Mouse (Mus musculus) urinary bladder, postnatal 25 days (tissue): Measurements from ENCODE around the gene Rps6kb2.

ENCODE experiments used
- DNase-seq: peaks from one replicate; pipeline ENCODE4 v3.0.0; 2022; ENCODE audit warnings: low spot score

Gene Rps6kb2

GRCm38 (mm10) chr19:4162646-4163542 is at the start of gene Rps6kb2:
Gene Rps6kb2, minus strand, starts transcription at chr19:4163354.
- peak; percentile 95 for DNase-seq

- DNase-seq = no peak
Observed at GRCm38 (mm10) chr19:4211891-4212588, 48.9 kb upstream of the Rps6kb2 start.

- no peak for DNase-seq
Observed at GRCm38 (mm10) chr19:4208563-4208962, 45.4 kb upstream of the Rps6kb2 start.

GRCm38 (mm10) chr19:4206971-4207370 is 43.8 kb upstream of the Rps6kb2 start:
- peak; percentile 64 for DNase-seq

- no peak for DNase-seq
Observed at GRCm38 (mm10) chr19:4204889-4205288, 41.7 kb upstream of the Rps6kb2 start.

GRCm38 (mm10) chr19:4203604-4204326 is 40.6 kb upstream of the Rps6kb2 start:
- DNase-seq = no peak

GRCm38 (mm10) chr19:4203148-4203547 is 40.0 kb upstream of the Rps6kb2 start:
- DNase-seq = no peak

- DNase-seq = no peak
Observed at GRCm38 (mm10) chr19:4202149-4202548, 39.0 kb upstream of the Rps6kb2 start.

- peak; percentile 92 for DNase-seq
Observed at GRCm38 (mm10) chr19:4201291-4201909, 38.2 kb upstream of the Rps6kb2 start, which contains the start of gene Rad9a. Gene Rad9a, minus strand, starts transcription at chr19:4201662.

- DNase-seq = no peak
Observed at GRCm38 (mm10) chr19:4197180-4197579, 34.0 kb upstream of the Rps6kb2 start.

GRCm38 (mm10) chr19:4196548-4196947 is 33.4 kb upstream of the Rps6kb2 start:
- DNase-seq = no peak

- no peak for DNase-seq
Observed at GRCm38 (mm10) chr19:4196048-4196447, 32.9 kb upstream of the Rps6kb2 start.

- no peak for DNase-seq
Observed at GRCm38 (mm10) chr19:4194776-4195650, 31.9 kb upstream of the Rps6kb2 start.

- no peak for DNase-seq
Observed at GRCm38 (mm10) chr19:4194021-4194724, 31.0 kb upstream of the Rps6kb2 start.

- DNase-seq = no peak
Observed at GRCm38 (mm10) chr19:4193129-4193528, 30.0 kb upstream of the Rps6kb2 start.

GRCm38 (mm10) chr19:4192251-4192985 is 29.3 kb upstream of the Rps6kb2 start:
- DNase-seq = no peak

GRCm38 (mm10) chr19:4191528-4192250 is 28.5 kb upstream of the Rps6kb2 start, which contains the start of gene Ppp1ca:
Gene Ppp1ca, plus strand, starts transcription at chr19:4192065.
- DNase-seq = peak; percentile 99

GRCm38 (mm10) chr19:4190831-4191334 is 27.7 kb upstream of the Rps6kb2 start, which contains the start of gene Tbc1d10c:
Gene Tbc1d10c, minus strand, starts transcription at chr19:4191284.
- no peak for DNase-seq
